Mouse (Mus musculus): Measurements from ENCODE around the gene Ms4a8a. TPM values are rescaled to one million over a fixed set of nuclear protein-coding genes. Genes with fewer than 3 reads are reported as not detected.

Ms4a8a gene
- 1 to 10 TPM in 1 of 2 experiments, under 1 TPM in 1; 0.18 to 5.1 TPM for polyA plus RNA-seq (2017; shearing (Covaris generic))

GRCm38 (mm10) chr19:11080934-11081333, at the start of gene Ms4a8a:
TSS of gene Ms4a8a (minus strand) at chr19:11081102.

DNA sequence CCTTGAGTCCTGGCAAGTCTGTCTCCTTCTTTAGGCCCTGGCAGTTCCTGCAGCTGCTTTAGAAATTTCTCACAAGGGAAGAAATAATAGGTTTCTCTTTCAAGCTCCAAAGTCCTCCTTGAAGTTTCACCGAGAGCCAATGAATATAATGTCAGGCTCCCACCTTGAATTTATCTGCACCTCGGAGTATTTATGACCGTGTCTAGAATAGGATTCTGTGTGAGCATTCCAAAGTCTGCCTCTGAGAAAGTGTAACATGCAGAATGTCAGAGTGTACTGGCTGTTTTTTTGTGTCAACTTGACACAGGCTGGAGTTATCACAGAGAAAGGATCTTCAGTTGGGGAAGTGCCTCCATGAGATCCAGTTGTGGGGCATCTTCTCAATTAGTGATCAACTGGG, 63.0 kb downstream of the Ms4a8a start, which contains the start of gene Ms4a18:
Gene Ms4a18, minus strand, starts transcription at position 141 of the 400 bp plus-strand sequence.

Other genes starting within 250 kb of the Ms4a8a start
- gene Slc15a3, start 241.4 kb downstream of the Ms4a8a start, polyA plus RNA-seq (2017; shearing (Covaris generic)): 1 to 10 TPM; 1.7 to 4.7 TPM
- 1 to 10 TPM in 1 of 2 experiments, under 1 TPM in 1; 0.15 to 1.2 TPM for gene Tmem132a, start 211.2 kb downstream of the Ms4a8a start, polyA plus RNA-seq (2017; shearing (Covaris generic))
- 10 to 100 TPM; 34.1 to 48.5 TPM for gene Tmem109, start 199.1 kb downstream of the Ms4a8a start, polyA plus RNA-seq (2017; shearing (Covaris generic))
- 100 to 1,000 TPM in 1 of 2 experiments, 10 to 100 TPM in 1; 88.2 to 107 TPM for gene Prpf19, start 185.9 kb downstream of the Ms4a8a start, polyA plus RNA-seq (2017; shearing (Covaris generic))
- not detected for gene Zp1, start 160.5 kb downstream of the Ms4a8a start, polyA plus RNA-seq (2017; shearing (Covaris generic))
- gene Ptgdr2, start 143.9 kb downstream of the Ms4a8a start, polyA plus RNA-seq (2017; shearing (Covaris generic)): under 1 TPM in 1 of 2 experiments, not detected in 1; 0.14 TPM
- gene Ccdc86, start 131.8 kb downstream of the Ms4a8a start, polyA plus RNA-seq (2017; shearing (Covaris generic)): 10 to 100 TPM; 12.4 to 18.3 TPM
- not detected for gene Ms4a10, start 106.4 kb downstream of the Ms4a8a start, polyA plus RNA-seq (2017; shearing (Covaris generic))
- not detected for gene Ms4a15, start 87.9 kb downstream of the Ms4a8a start, polyA plus RNA-seq (2017; shearing (Covaris generic))
- gene Ms4a18, start 63.1 kb downstream of the Ms4a8a start, polyA plus RNA-seq (2017; shearing (Covaris generic)): not detected
- gene 1700017D01Rik, start 49.8 kb upstream of the Ms4a8a start, polyA plus RNA-seq (2017; shearing (Covaris generic)): not detected
- gene 1700025F22Rik, start 84.2 kb upstream of the Ms4a8a start, polyA plus RNA-seq (2017; shearing (Covaris generic)): not detected
- not detected for gene Ms4a13, start 115.6 kb upstream of the Ms4a8a start, polyA plus RNA-seq (2017; shearing (Covaris generic))
- not detected for gene Ms4a12, start 151.3 kb upstream of the Ms4a8a start, polyA plus RNA-seq (2017; shearing (Covaris generic))
- 1 to 10 TPM; 4.1 to 7.3 TPM for gene Ms4a1, start 185.1 kb upstream of the Ms4a8a start, polyA plus RNA-seq (2017; shearing (Covaris generic))
- gene Ms4a5, start 202.8 kb upstream of the Ms4a8a start, polyA plus RNA-seq (2017; shearing (Covaris generic)): not detected
- under 1 TPM in 1 of 2 experiments, not detected in 1; 0.28 TPM for gene Ms4a14, start 233.4 kb upstream of the Ms4a8a start, polyA plus RNA-seq (2017; shearing (Covaris generic))